Mouse (Mus musculus): ENCODE measurements around the gene Aplnr.

DNA sequence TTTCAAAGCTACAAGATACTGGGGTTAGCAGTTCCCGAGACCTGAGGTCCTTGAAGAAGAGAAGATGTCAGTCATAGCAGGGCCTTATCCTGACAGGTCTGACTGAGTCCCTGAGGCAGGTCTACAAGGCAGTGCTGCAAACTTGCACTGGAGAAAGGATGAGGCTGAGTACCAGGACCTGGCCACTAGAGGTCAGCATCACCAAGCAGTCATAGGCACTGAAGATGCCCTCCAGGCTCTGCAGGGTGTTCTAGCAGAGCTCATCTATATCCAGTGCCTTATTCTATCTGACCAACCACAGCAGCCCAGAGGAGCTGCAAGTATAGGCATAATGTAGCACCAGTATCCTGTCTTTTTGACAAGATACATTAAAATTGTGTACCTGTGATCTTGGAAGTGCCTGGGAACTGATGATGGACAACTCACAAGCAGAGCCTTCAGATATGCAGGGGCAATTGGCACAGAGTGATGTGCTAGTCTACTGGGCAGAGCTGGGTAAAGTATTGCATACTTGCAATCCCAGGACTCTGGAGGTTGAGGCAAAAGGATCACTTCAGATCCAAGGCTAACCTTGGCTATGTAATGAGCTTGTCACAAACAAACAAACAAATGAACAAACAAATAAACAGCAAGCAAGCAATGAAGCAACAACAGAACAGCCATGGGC is 12.0 kb upstream of the Aplnr start:
- TF ChIP-seq CTCF (IDR thresholded peaks at IDR 0.05; ENCODE audit: low read depth, low read length) (peak; percentile 92), POLR2A (IDR thresholded peaks at IDR 0.05; ENCODE audit: insufficient read depth, low read length) (no peak), EP300 (IDR thresholded peaks at IDR 0.05; ENCODE audit: insufficient read depth, low read depth, low read length) (no peak)
